Mouse (Mus musculus) stomach, embryonic 14.5 days (tissue): ENCODE measurements around the gene Zmiz1. TPM values are rescaled to one million over a fixed set of nuclear protein-coding genes. Genes with fewer than 3 reads are reported as not detected.
A peak's percentile ranks its signal among the peaks of the same experiment; 100 is the strongest.

ENCODE experiments used
- ATAC-seq: fragments of 200-750 bp; cut with Nextera tagmentation; 2 replicates; pipeline ENCODE4 v1.8.0; 2017; ENCODE audit warnings: low read depth, moderate TSS enrichment; ENCODE audit not compliant: insufficient number of reproducible peaks, insufficient read depth, low FRiP score
- H3K27ac ChIP-seq: fragments of 300-500 bp; sonication (generic); 2 replicates; pipeline ENCODE4 v1.5.1; 2014; ENCODE audit warnings: mild to moderate bottlenecking, low read length, moderate library complexity, mixed read lengths
- H3K27me3 ChIP-seq: fragments of 300-500 bp; sonication (generic); 2 replicates; pipeline ENCODE4 v1.6.1; 2014; ENCODE audit warnings: low read length, control low read depth, mixed read lengths; ENCODE audit not compliant: control insufficient read depth, insufficient read depth
- H3K36me3 ChIP-seq: fragments of 300-500 bp; sonication (generic); 2 replicates; pipeline ENCODE4 v1.6.1; 2014; ENCODE audit warnings: mild to moderate bottlenecking, control low read depth, low read length, moderate library complexity, mixed read lengths; ENCODE audit not compliant: control insufficient read depth, insufficient read depth
- H3K4me1 ChIP-seq: fragments of 300-500 bp; sonication (generic); 2 replicates; pipeline ENCODE4 v1.6.1; 2014; ENCODE audit warnings: low read length, control low read depth, mixed read lengths; ENCODE audit not compliant: control insufficient read depth, insufficient read depth
- H3K4me2 ChIP-seq: fragments of 300-500 bp; sonication (generic); replicated peaks from 2 replicates; pipeline ENCODE4 v1.6.1; 2014; ENCODE audit warnings: low read depth, low read length, control low read depth
- H3K4me3 ChIP-seq: fragments of 300-500 bp; sonication (generic); 2 replicates; pipeline ENCODE4 v1.5.1; 2014; ENCODE audit warnings: low read depth, low read length, control low read depth
- H3K9ac ChIP-seq: fragments of 300-500 bp; sonication (generic); replicated peaks from 2 replicates; pipeline ENCODE4 v1.6.1; 2014; ENCODE audit warnings: low read depth, mild to moderate bottlenecking, control low read depth, low read length, moderate library complexity, mixed read lengths
- H3K9me3 ChIP-seq: fragments of 300-500 bp; sonication (generic); 2 replicates; pipeline ENCODE4 v1.6.1; 2016; ENCODE audit warnings: low read depth, low read length, control low read depth; ENCODE audit not compliant: control insufficient read depth
- WGBS: fragments of 180-500 bp; shearing (Covaris S2); extraction: QIAGEN DNeasy Blood & Tissue Kit; methylation state at CpG from one replicate; pipeline ENCODE4 v1.1.7; 2014; 5-methylcytosine and 5-hydroxymethylcytosine counted together
- polyA plus RNA-seq: library from polyadenylated mRNA; unstranded; fragments of >200 nt; fragmentation: Nextera tagmentation; extraction: Ambion mirVana; gene quantifications from 2 replicates; pipeline ENCODE4 v1.2.1, GENCODE M21; 2014

Zmiz1 gene
- polyA plus RNA-seq, 1 experiment from 2014 or later: 45.3 TPM

GRCm38 (mm10) chr14:25451099-25451667 lies 7.8 kb upstream of the Zmiz1 start:
- Histone ChIP-seq H3K4me1 (peaks cover 11% of the 10 kb centered on the region; the same call in 1 of the 2 replicates), H3K36me3 (no peaks in the 10 kb centered on the region), H3K9me3 (no peaks in the 10 kb centered on the region), H3K27me3 (no peaks in the 10 kb centered on the region), H3K4me2 (0 out of 2 replicates have a peak overlapping the region, but pooled peaks have one; percentile 7), H3K4me3 (no peak overlapping the region), H3K27ac (peak overlapping the region; percentile 75), H3K9ac (no peak overlapping the region)
- 12% methylated on average over 7 of the region's 7 CpGs for WGBS
- peak; percentile 73 for ATAC-seq

- Histone ChIP-seq H3K4me1 (peaks cover 17% of the 10 kb centered on the region; the same call in 1 of the 2 replicates), H3K9ac (no peak overlapping the region), H3K27me3 (no peaks in the 10 kb centered on the region), H3K4me2 (0 out of 2 replicates have a peak overlapping the region, but pooled peaks have one; percentile 7), H3K9me3 (no peaks in the 10 kb centered on the region), H3K27ac (peak overlapping the region; percentile 85), H3K4me3 (no peak overlapping the region), H3K36me3 (no peaks in the 10 kb centered on the region)
- peak; percentile 90 for ATAC-seq
- 29% methylated on average over 10 of the region's 10 CpGs for WGBS
These were observed 7.0 kb upstream of the Zmiz1 start for GRCm38 (mm10) chr14:25451699-25452632.

DNA sequence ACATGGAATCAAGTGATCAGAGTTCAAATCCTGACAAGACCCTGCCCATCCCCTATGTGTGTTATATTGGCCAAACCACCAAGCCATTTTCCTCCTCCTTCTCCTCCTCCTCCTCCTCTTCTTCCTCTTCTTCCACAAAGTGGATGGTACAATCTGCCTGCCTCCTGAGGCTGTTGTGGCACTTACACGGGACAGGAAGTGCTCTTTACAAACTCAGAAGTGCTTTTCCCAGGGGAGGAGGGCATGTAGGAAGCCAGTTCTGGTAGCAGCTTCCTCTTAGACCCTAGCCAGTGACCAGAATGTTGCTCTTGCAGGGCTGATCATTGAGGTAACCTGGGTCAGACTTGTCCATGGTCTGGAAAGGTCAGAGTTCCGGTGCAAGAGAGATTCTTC lies 6.4 kb upstream of the Zmiz1 start:
- Histone ChIP-seq H3K27me3 (no peaks in the 10 kb centered on the region), H3K27ac (peak overlapping the region; percentile 85; the same call in 1 of the 2 replicates), H3K9ac (no peak overlapping the region), H3K4me2 (no peak overlapping the region), H3K9me3 (no peaks in the 10 kb centered on the region), H3K36me3 (no peaks in the 10 kb centered on the region), H3K4me3 (no peak overlapping the region), H3K4me1 (peaks cover 17% of the 10 kb centered on the region; the same call in 1 of the 2 replicates)
- 37% methylated on average over 2 of the region's 2 CpGs for WGBS
- no peak for ATAC-seq

GRCm38 (mm10) chr14:25454066-25454760 lies 4.8 kb upstream of the Zmiz1 start:
- Histone ChIP-seq H3K4me3 (no peak overlapping the region), H3K27ac (no peak overlapping the region), H3K9me3 (no peaks in the 10 kb centered on the region), H3K4me2 (no peak overlapping the region), H3K9ac (no peak overlapping the region), H3K36me3 (no peaks in the 10 kb centered on the region), H3K27me3 (no peaks in the 10 kb centered on the region), H3K4me1 (peaks cover 17% of the 10 kb centered on the region; the same call in 1 of the 2 replicates)
- WGBS: 71% methylated on average over 12 of the region's 12 CpGs
- no peak for ATAC-seq

DNA sequence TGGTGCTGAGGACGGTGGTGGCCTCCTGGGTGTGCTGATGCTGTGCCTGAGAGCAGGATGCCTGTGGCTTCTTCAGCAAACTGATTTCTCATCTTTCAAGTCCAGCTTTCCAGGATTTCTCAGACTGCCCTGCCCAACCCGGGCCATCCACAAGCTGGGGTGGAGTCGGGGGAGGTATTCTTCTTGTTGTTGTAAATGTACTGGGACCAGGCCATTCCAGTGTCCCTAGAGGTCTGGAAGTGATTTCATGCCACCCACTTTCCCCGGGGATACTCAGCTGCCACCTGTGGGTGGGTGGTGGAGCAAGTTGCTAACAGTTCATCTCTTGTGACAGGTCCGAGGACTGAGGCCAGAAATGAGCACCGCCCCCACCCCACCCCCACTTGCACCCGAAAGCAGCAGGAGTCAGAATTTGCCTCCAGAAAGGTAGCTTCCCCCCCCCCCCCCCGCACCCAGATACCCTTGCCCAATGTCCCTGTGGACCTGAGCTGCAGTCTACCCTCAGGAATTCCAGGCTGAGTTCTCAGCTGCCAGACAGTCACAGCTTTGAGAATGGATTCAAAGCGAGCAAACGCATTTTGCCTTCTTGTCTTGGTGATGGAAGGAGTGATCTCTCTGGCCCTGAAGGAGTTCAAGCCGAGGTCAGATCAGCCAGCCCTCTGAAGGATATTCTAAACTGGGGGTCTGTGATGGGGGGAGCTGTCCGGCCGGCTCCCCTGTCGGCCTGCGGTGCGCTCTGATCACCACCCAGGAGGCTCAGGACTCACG lies 2.1 kb upstream of the Zmiz1 start:
- Histone ChIP-seq H3K4me2 (peak overlapping the region; percentile 83), H3K27me3 (no peaks in the 10 kb centered on the region), H3K9ac (0 out of 2 replicates have a peak overlapping the region, but pooled peaks have one; percentile 25), H3K4me3 (peak overlapping the region; percentile 89), H3K36me3 (no peaks in the 10 kb centered on the region), H3K9me3 (no peaks in the 10 kb centered on the region), H3K27ac (peak overlapping the region; percentile 88), H3K4me1 (peaks cover 18% of the 10 kb centered on the region)
- 3% methylated on average over 17 of the region's 17 CpGs for WGBS
- ATAC-seq: no peak

- H3K4me1 ChIP-seq: peaks cover 23% of the 10 kb centered on the region
- peak overlapping the region; percentile 100 for H3K27ac ChIP-seq
- peak overlapping the region; percentile 83 for H3K4me2 ChIP-seq
- H3K36me3 ChIP-seq: no peaks in the 10 kb centered on the region
- peak overlapping the region; percentile 95 for H3K9ac ChIP-seq
- ATAC-seq: peak; percentile 83
- H3K9me3 ChIP-seq: no peaks in the 10 kb centered on the region
- under 1% methylated on average over 48 of the region's 52 CpGs for WGBS
- H3K4me3 ChIP-seq: peak overlapping the region; percentile 89
- no peaks in the 10 kb centered on the region for H3K27me3 ChIP-seq
These were observed 1.5 kb upstream of the Zmiz1 start for GRCm38 (mm10) chr14:25457434-25457957.

GRCm38 (mm10) chr14:25458111-25459015 lies 622 bp upstream of the Zmiz1 start:
- peak overlapping the region; percentile 100 for H3K27ac ChIP-seq
- WGBS: under 1% methylated on average over 37 of the region's 37 CpGs
- no peaks in the 10 kb centered on the region for H3K9me3 ChIP-seq
- peak overlapping the region; percentile 83 for H3K4me2 ChIP-seq
- peak overlapping the region; percentile 95 for H3K9ac ChIP-seq
- ATAC-seq: no peak
- no peaks in the 10 kb centered on the region for H3K36me3 ChIP-seq
- no peaks in the 10 kb centered on the region for H3K27me3 ChIP-seq
- H3K4me3 ChIP-seq: peak overlapping the region; percentile 89
- peaks cover 27% of the 10 kb centered on the region for H3K4me1 ChIP-seq
